Mouse (Mus musculus): Measurements from ENCODE around the gene Aebp1. TPM values are rescaled to one million over a fixed set of nuclear protein-coding genes. Genes with fewer than 3 reads are reported as not detected.

The Aebp1 gene
- polyA plus RNA-seq (2012; rRNA removed) (3.0 and 3.3 TPM in 2 replicates), polyA plus RNA-seq (2014; fragmentation: Nextera tagmentation; extraction: Ambion mirVana) (4.2 and 4.5 TPM in 2 replicates)

DNA sequence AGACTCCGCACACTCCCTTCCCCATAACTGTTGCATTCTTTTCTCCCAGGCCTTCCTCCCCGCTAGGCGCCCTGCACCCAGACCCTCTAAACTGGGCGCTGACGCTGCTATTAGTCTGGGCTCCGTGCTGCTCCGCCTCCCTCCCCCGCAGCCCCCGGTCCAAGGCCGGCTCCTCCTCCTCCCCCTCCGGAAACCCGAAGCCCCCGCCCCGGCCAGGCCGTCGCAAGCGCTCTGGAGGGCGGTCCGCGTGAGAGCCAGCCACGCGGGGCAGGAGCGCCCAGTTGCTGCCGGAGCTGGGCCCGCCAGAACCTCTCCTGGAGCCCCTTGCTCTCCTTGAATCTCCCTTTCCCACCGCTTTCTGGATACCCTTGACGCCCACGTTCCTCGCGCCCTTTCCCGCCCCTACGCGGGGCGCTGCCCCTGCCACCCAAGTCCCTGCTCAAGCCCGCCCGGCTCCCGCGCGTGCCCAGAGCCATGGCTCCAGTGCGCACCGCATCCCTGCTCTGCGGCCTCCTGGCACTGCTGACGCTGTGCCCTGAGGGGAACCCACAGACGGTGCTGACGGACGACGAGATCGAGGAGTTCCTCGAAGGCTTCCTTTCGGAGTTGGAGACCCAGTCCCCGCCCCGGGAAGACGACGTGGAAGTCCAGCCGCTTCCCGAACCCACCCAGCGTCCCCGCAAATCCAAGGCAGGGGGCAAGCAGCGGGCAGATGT, at the start of gene Aebp1:
TSS of gene Aebp1 (plus strand) at position 270 of the 716 bp plus-strand sequence.
- Histone ChIP-seq H3K27ac (no peak within 1 kb of the TSS), H3K36me3 (replicated peaks; ENCODE audit: control insufficient read depth, insufficient read depth, low read depth) (no peaks in the 10 kb centered on the region), H3K9me3 (ENCODE audit: control insufficient read depth, low read length) (no peaks in the 10 kb centered on the region), H3K4me2 (ENCODE audit: low read depth) (peak within 1 kb of the TSS; percentile 56), H3K9ac (replicated peaks) (no peak within 1 kb of the TSS), H3K4me1 (replicated peaks; ENCODE audit: control insufficient read depth in 2 of 2, insufficient read depth in 2 of 2, low read length in 1 of 2) (0 out of 4 replicates have a peak, but pooled peaks cover 0 to 3% of the 10 kb centered on the region in 2 experiments), H3K4me3 (ENCODE audit: insufficient read depth in 1 of 2, low read depth in 2 of 2, low read length in 2 of 2) (peak within 1 kb of the TSS; percentile 22 to 45), H3K27me3 (ENCODE audit: control insufficient read depth, insufficient read depth, low read length) (peaks cover 22% of the 10 kb centered on the region)
- no peak for DNase-seq (ENCODE audit: low read depth in 3 of 3, low spot score in 3 of 3)
- TF ChIP-seq CTCF (IDR thresholded peaks at IDR 0.05; ENCODE audit: low read depth) (no peak), EP300 (IDR thresholded peaks at IDR 0.05; ENCODE audit: low read depth) (no peak)
- peak; percentile 42; the same call in 1 of the 2 replicates for ATAC-seq (ENCODE audit: insufficient read depth)
- 2% methylated on average over 51 of the region's 59 CpGs for WGBS (ENCODE audit: insufficient replicate concordance)

DNA sequence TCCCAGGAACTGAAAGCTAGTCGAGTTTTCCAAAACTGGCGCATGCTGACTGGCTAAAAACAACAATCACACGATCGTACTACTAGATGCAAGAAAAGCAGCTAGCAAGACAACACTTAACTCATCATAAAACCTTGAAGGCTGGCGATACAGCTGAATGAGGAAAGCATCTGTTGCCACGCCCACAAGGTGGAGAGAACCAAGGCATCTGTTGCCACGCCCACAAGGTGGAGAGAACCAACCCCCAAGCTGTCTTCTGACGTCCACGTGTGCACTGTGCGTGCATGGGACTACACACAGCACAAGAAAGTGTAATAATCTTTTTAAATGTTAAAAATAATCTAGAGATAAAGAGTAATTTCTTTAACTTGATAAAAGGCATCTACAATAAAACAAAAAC, 48.4 kb upstream of the Aebp1 start:
- H3K4me3 ChIP-seq (ENCODE audit: insufficient read depth in 1 of 2, low read depth in 2 of 2, low read length in 2 of 2): no peak overlapping the region
- no peak overlapping the region for H3K4me2 ChIP-seq (ENCODE audit: low read depth)
- DNase-seq (ENCODE audit: low read depth in 3 of 3, low spot score in 3 of 3) (no peak), ATAC-seq (ENCODE audit: insufficient read depth) (no peak)
- H3K36me3 ChIP-seq (replicated peaks; ENCODE audit: control insufficient read depth, insufficient read depth, low read depth): no peaks in the 10 kb centered on the region
- H3K9me3 ChIP-seq (ENCODE audit: control insufficient read depth, low read length): no peaks in the 10 kb centered on the region
- no peaks in the 10 kb centered on the region for H3K4me1 ChIP-seq (replicated peaks; ENCODE audit: control insufficient read depth in 2 of 2, insufficient read depth in 2 of 2, low read length in 1 of 2)
- H3K27me3 ChIP-seq (ENCODE audit: control insufficient read depth, insufficient read depth, low read length): no peaks in the 10 kb centered on the region
- H3K27ac ChIP-seq: no peak overlapping the region
- 58% methylated on average over 10 of the region's 10 CpGs for WGBS (ENCODE audit: insufficient replicate concordance)
- H3K9ac ChIP-seq (replicated peaks): no peak overlapping the region
- TF ChIP-seq EP300 (IDR thresholded peaks at IDR 0.05; ENCODE audit: low read depth): no peak
- no peak for TF ChIP-seq CTCF (IDR thresholded peaks at IDR 0.05; ENCODE audit: low read depth)

DNA sequence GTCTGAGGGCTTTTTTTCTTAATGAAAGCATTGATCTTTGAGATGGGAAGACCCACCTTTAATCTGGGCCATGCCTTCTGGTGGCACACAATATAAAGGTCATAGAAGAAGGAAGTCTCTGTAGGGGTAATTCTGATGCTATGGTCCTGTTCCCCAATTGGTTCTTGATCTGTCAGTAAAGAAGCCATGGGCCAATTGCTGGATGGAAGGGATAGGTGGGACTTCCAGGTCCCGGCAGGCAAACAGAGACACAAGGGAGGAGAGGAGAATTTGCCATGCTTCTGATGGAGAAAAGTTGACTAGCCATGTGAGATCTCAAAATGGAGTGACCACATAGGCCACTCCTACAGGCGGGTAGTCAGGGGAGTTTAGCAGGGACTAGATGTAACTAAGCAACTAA, 42.5 kb upstream of the Aebp1 start:
- no peak for DNase-seq (ENCODE audit: low read depth in 3 of 3, low spot score in 3 of 3)
- H3K4me1 ChIP-seq (replicated peaks; ENCODE audit: control insufficient read depth in 2 of 2, insufficient read depth in 2 of 2, low read length in 1 of 2): no peaks in the 10 kb centered on the region
- no peaks in the 10 kb centered on the region for H3K27me3 ChIP-seq (ENCODE audit: control insufficient read depth, insufficient read depth, low read length)
- TF ChIP-seq CTCF (IDR thresholded peaks at IDR 0.05; ENCODE audit: low read depth): no peak
- TF ChIP-seq EP300 (IDR thresholded peaks at IDR 0.05; ENCODE audit: low read depth): no peak
- H3K4me3 ChIP-seq (ENCODE audit: insufficient read depth in 1 of 2, low read depth in 2 of 2, low read length in 2 of 2): no peak overlapping the region
- no peak overlapping the region for H3K9ac ChIP-seq (replicated peaks)
- no peak overlapping the region for H3K27ac ChIP-seq
- ATAC-seq (ENCODE audit: insufficient read depth): no peak
- no peaks in the 10 kb centered on the region for H3K9me3 ChIP-seq (ENCODE audit: control insufficient read depth, low read length)
- no peaks in the 10 kb centered on the region for H3K36me3 ChIP-seq (replicated peaks; ENCODE audit: control insufficient read depth, insufficient read depth, low read depth)
- H3K4me2 ChIP-seq (ENCODE audit: low read depth): no peak overlapping the region
- WGBS (ENCODE audit: insufficient replicate concordance): 38% methylated on average over 2 of the region's 2 CpGs

- no peak for TF ChIP-seq CTCF (IDR thresholded peaks at IDR 0.05; ENCODE audit: low read depth)
- TF ChIP-seq EP300 (IDR thresholded peaks at IDR 0.05; ENCODE audit: low read depth): no peak
- Histone ChIP-seq H3K36me3 (replicated peaks; ENCODE audit: control insufficient read depth, insufficient read depth, low read depth) (no peaks in the 10 kb centered on the region), H3K4me1 (replicated peaks; ENCODE audit: control insufficient read depth in 2 of 2, insufficient read depth in 2 of 2, low read length in 1 of 2) (no peaks in the 10 kb centered on the region), H3K27me3 (ENCODE audit: control insufficient read depth, insufficient read depth, low read length) (no peaks in the 10 kb centered on the region), H3K27ac (no peak overlapping the region), H3K9ac (replicated peaks) (no peak overlapping the region), H3K4me3 (ENCODE audit: insufficient read depth in 1 of 2, low read depth in 2 of 2, low read length in 2 of 2) (no peak overlapping the region), H3K4me2 (ENCODE audit: low read depth) (no peak overlapping the region), H3K9me3 (ENCODE audit: control insufficient read depth, low read length) (no peaks in the 10 kb centered on the region)
- ATAC-seq (ENCODE audit: insufficient read depth) (no peak), DNase-seq (ENCODE audit: low read depth in 3 of 3, low spot score in 3 of 3) (no peak)
These were observed 36.3 kb upstream of the Aebp1 start for GRCm38 (mm10) chr11:5825432-5825831.

- no peaks in the 10 kb centered on the region for H3K4me1 ChIP-seq (replicated peaks; ENCODE audit: control insufficient read depth in 2 of 2, insufficient read depth in 2 of 2, low read length in 1 of 2)
- 58% methylated on average over 5 of the region's 5 CpGs for WGBS (ENCODE audit: insufficient replicate concordance)
- no peak overlapping the region for H3K27ac ChIP-seq
- no peak overlapping the region for H3K4me2 ChIP-seq (ENCODE audit: low read depth)
- ATAC-seq (ENCODE audit: insufficient read depth): no peak
- no peak overlapping the region for H3K9ac ChIP-seq (replicated peaks)
- H3K9me3 ChIP-seq (ENCODE audit: control insufficient read depth, low read length): no peaks in the 10 kb centered on the region
- no peak for DNase-seq (ENCODE audit: low read depth in 3 of 3, low spot score in 3 of 3)
- H3K27me3 ChIP-seq (ENCODE audit: control insufficient read depth, insufficient read depth, low read length): no peaks in the 10 kb centered on the region
- H3K36me3 ChIP-seq (replicated peaks; ENCODE audit: control insufficient read depth, insufficient read depth, low read depth): no peaks in the 10 kb centered on the region
- H3K4me3 ChIP-seq (ENCODE audit: insufficient read depth in 1 of 2, low read depth in 2 of 2, low read length in 2 of 2): no peak overlapping the region
- no peak for TF ChIP-seq EP300 (IDR thresholded peaks at IDR 0.05; ENCODE audit: low read depth)
- no peak for TF ChIP-seq CTCF (IDR thresholded peaks at IDR 0.05; ENCODE audit: low read depth)
These were observed 33.8 kb upstream of the Aebp1 start for GRCm38 (mm10) chr11:5827931-5828330.

Data from liver, embryonic 14.5 days (tissue).